Mouse (Mus musculus) midbrain, embryonic 10.5 days (tissue): ENCODE measurements at regions not wholly inside any gene's neighbourhood (a gene's known extent, or its start where the extent isn't known, plus 50 kb on each side); places are given as distances from the start of the nearest gene placed in this dataset.

ENCODE experiments used
- DNase-seq: peaks from one replicate; pipeline ENCODE4 v3.0.0-alpha.2; 2017; ENCODE audit warnings: low spot score
- H3K27ac ChIP-seq: fragments of 300-500 bp; sonication (generic); replicated peaks from 2 replicates; pipeline ENCODE4 v1.5.1; 2016; ENCODE audit warnings: mild to moderate bottlenecking
- H3K27me3 ChIP-seq: fragments of 300-500 bp; sonication (generic); 2 replicates; pipeline ENCODE4 v1.6.1; 2016; ENCODE audit warnings: low read depth, mild to moderate bottlenecking; ENCODE audit not compliant: poor library complexity, severe bottlenecking
- H3K36me3 ChIP-seq: fragments of 300-500 bp; sonication (generic); 2 replicates; pipeline ENCODE4 v1.6.1; 2016; ENCODE audit warnings: mild to moderate bottlenecking, moderate library complexity
- H3K4me1 ChIP-seq: fragments of 300-500 bp; sonication (generic); 2 replicates; pipeline ENCODE4 v1.6.1; 2016
- H3K4me3 ChIP-seq: fragments of 300-500 bp; sonication (generic); 2 replicates; pipeline ENCODE4 v1.5.1; 2016; ENCODE audit warnings: mild to moderate bottlenecking, moderate library complexity
- H3K9me3 ChIP-seq: fragments of 300-500 bp; sonication (generic); replicated peaks from 2 replicates; pipeline ENCODE4 v1.6.1; 2016; ENCODE audit warnings: mild to moderate bottlenecking
- WGBS: fragments of 180-500 bp; shearing (Covaris S2); methylation state at CpG from one replicate; pipeline ENCODE4 v1.1.7; 2016; 5-methylcytosine and 5-hydroxymethylcytosine counted together

DNA sequence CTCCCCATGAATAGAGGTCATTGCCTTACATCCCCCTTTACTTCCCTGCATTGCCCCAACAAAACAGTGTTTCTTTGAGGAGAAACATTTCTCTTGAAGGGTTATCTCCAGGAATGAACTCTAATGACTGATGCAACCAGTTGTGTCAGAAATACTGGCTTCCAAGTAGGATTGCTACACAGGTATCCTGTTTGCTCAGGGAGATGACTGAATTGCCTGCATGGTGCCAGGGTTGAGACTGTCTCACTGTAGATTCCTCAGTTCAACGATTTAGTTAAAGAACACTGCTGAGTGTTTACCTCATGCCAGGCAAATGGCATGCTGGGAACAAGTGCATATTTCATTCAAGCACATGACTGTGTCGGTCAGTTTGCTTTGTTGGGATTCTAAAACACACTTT, 123.8 kb upstream of the Esrrg start:
- DNase-seq: no peak
- H3K27me3 ChIP-seq: no peaks in the 10 kb centered on the region
- 82% methylated on average over 2 of the region's 2 CpGs for WGBS
- H3K36me3 ChIP-seq: no peaks in the 10 kb centered on the region
- no peak overlapping the region for H3K4me3 ChIP-seq
- no peaks in the 10 kb centered on the region for H3K4me1 ChIP-seq
- H3K9me3 ChIP-seq: no peaks in the 10 kb centered on the region
- H3K27ac ChIP-seq: no peak overlapping the region

- H3K4me3 ChIP-seq: no peak overlapping the region
- 90% methylated on average over 13 of the region's 13 CpGs for WGBS
- no peaks in the 10 kb centered on the region for H3K36me3 ChIP-seq
These were observed 120.5 kb upstream of the Esrrg start for GRCm38 (mm10) chr1:187487948-187488690.

DNA sequence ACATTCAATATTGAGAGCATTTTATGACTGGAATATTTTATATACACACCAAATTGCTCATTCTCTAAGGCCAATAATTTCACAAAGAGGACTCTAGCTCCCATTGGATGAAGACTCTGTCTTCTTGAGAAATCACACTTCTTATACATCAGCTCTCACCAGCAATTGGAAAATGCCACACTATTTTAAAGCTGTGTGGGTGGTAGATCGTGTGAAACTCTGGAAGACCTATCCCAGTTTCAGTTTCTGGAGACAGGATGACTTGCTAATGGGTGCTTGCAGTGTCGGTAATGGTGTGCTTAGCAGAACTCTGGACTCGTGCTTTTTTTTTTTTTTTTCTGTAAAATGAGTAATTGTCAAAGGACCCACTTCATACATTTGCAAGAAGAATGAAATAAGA, 119.1 kb upstream of the Esrrg start:
- H3K9me3 ChIP-seq: no peaks in the 10 kb centered on the region
- H3K4me1 ChIP-seq: no peaks in the 10 kb centered on the region
- H3K27ac ChIP-seq: no peak overlapping the region
- H3K4me3 ChIP-seq: no peak overlapping the region
- WGBS: 87% methylated on average over 3 of the region's 3 CpGs
- no peaks in the 10 kb centered on the region for H3K36me3 ChIP-seq
- no peaks in the 10 kb centered on the region for H3K27me3 ChIP-seq
- no peak for DNase-seq

More at GRCm38 (mm10) chr1:187487948-187488690, 120.5 kb upstream of the Esrrg start:
- Histone ChIP-seq H3K27ac (no peak overlapping the region), H3K9me3 (no peaks in the 10 kb centered on the region), H3K4me1 (no peaks in the 10 kb centered on the region), H3K27me3 (no peaks in the 10 kb centered on the region)
- no peak for DNase-seq

DNA sequence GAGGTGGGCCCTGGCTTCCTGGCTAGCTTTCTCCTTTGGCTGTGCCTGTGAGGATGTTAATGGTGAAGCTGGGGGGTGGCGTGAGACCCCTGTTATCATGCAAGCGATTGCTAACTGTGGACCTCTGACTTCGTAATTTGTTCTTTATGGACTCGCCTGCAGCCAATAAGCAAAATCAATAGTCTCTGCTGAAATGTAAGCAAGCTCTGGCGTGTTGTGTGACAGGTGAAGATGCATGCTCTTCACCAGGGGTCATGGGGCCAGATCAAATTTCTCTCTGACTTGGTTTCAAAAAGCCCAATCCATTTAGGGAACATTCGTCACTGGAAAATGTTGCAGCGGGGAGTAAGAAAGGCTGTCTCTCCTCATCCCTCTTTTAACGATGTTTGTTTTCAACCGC, 103.2 kb upstream of the Esrrg start:
- DNase-seq: no peak
- Histone ChIP-seq H3K27me3 (no peaks in the 10 kb centered on the region), H3K9me3 (no peaks in the 10 kb centered on the region), H3K36me3 (no peaks in the 10 kb centered on the region), H3K4me1 (no peaks in the 10 kb centered on the region), H3K27ac (no peak overlapping the region), H3K4me3 (no peak overlapping the region)
- 77% methylated on average over 9 of the region's 9 CpGs for WGBS

- DNase-seq: no peak
- Histone ChIP-seq H3K9me3 (no peaks in the 10 kb centered on the region), H3K4me3 (no peak overlapping the region), H3K27ac (no peak overlapping the region), H3K27me3 (no peaks in the 10 kb centered on the region), H3K4me1 (no peaks in the 10 kb centered on the region), H3K36me3 (no peaks in the 10 kb centered on the region)
- WGBS: 83% methylated on average over 6 of the region's 6 CpGs
These were observed 101.4 kb upstream of the Esrrg start for GRCm38 (mm10) chr1:187507217-187507616.

- Histone ChIP-seq H3K9me3 (no peaks in the 10 kb centered on the region), H3K36me3 (no peaks in the 10 kb centered on the region), H3K27ac (no peak overlapping the region), H3K4me3 (no peak overlapping the region), H3K4me1 (peaks cover 16% of the 10 kb centered on the region), H3K27me3 (no peaks in the 10 kb centered on the region)
- no peak for DNase-seq
- 69% methylated on average over 9 of the region's 9 CpGs for WGBS
These were observed 77.2 kb upstream of the Esrrg start for GRCm38 (mm10) chr1:187531349-187531922.

GRCm38 (mm10) chr1:187536263-187536662, 72.3 kb upstream of the Esrrg start:
- Histone ChIP-seq H3K36me3 (no peaks in the 10 kb centered on the region), H3K27ac (no peak overlapping the region), H3K9me3 (no peaks in the 10 kb centered on the region), H3K4me3 (no peak overlapping the region), H3K27me3 (no peaks in the 10 kb centered on the region), H3K4me1 (peaks cover 11% of the 10 kb centered on the region)
- no peak for DNase-seq
- 88% methylated on average over 5 of the region's 5 CpGs for WGBS

GRCm38 (mm10) chr1:187556718-187557117, 51.9 kb upstream of the Esrrg start:
- 96% methylated on average over 3 of the region's 3 CpGs for WGBS
- H3K4me3 ChIP-seq: no peak overlapping the region
- no peaks in the 10 kb centered on the region for H3K9me3 ChIP-seq
- no peaks in the 10 kb centered on the region for H3K4me1 ChIP-seq
- no peaks in the 10 kb centered on the region for H3K36me3 ChIP-seq
- no peaks in the 10 kb centered on the region for H3K27me3 ChIP-seq
- DNase-seq: no peak
- no peak overlapping the region for H3K27ac ChIP-seq
